Mouse (Mus musculus) erythroid progenitor cell, adult 5-6 weeks (primary cell): ENCODE data around the gene Krt8. TPM values are rescaled to one million over a fixed set of nuclear protein-coding genes. Genes with fewer than 3 reads are reported as not detected.

Source experiments
- ATAC-seq: replicated peaks from 2 replicates; pipeline ENCODE4 v1.8.0; 2016; ENCODE audit warnings: moderate number of reproducible peaks, mild to moderate bottlenecking, moderate TSS enrichment, inconsistent platforms; ENCODE audit not compliant: poor library complexity, low FRiP score, severe bottlenecking
- total RNA-seq, 2 experiments: library from RNA; stranded (forward) in 1 of 2; stranded (reverse) in 1 of 2; fragments of 150-400 nt in 1 of 2; fragments of 186-747, 209-891 nt in 1 of 2; gene quantifications; 2 replicates each; pipeline versions ENCODE4 v1.2.3 to v1.2.4; 2015 to 2017; ENCODE audit warnings: low replicate concordance in 2 of 2

Krt8 gene
- not detected in 2 replicates for total RNA-seq (2015; ENCODE audit: low replicate concordance)
- total RNA-seq (2017; ENCODE audit: low replicate concordance): not detected in 2 replicates

DNA sequence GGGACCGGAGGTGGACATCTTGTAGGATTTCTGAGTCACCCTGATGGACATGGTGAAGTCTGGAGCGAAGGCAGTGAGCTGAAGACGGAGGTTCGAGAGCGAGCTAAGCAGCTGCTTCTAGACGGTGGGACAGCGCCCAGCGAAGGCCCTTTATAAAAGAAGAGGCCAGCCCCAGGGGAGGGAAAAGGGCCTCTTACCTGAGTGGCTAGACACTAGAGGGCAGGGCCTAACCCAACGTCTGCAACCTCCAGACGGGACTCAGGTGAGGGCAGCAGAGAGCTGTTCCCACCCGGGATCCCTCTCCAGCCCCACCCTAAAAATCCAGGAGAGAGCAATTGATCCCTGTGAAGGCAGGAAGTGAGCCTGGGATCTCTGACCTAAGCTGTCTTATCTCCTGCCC is at the start of gene Krt8:
Krt8 (minus strand) TSS at position 294 of the 400 bp plus-strand sequence.
- ATAC-seq: no peak

DNA sequence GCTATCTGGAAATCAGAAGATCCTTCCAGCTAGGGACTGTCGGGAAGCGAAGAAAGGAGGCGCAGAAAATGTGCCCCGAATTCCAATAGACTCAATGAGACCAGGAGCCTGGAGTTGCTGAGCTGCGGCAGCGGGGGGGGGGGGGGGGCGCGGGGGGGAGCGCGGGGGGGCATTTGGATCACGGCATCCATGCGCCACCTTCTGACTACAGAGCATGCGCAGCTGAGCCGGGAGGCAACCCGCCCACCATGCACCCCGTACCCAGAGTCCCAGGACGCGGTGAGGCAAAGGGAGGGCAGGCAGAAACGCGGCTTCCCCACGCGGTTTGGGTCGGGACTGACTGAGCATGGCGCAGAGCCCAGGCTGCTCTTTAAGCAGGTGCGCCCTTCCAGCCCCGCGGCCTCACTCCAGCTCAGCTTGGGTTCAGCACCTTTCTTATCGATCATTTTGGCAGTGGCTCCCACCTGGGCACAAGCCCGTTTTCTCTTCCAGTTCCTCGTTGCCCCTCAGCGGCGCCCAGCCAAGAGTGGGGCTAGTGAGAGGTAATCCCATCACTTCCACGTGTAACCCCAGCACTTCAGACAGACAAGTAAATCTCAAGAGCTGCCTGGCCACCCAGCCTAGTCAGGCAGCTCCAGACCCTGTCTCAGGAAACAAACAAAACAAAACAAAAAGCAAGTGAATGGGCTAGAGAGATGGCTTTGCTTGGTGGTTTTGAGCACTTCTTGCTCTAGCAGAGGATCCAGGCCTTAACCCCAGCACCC is 47.8 kb upstream of the Krt8 start:
- ATAC-seq: no peak

DNA sequence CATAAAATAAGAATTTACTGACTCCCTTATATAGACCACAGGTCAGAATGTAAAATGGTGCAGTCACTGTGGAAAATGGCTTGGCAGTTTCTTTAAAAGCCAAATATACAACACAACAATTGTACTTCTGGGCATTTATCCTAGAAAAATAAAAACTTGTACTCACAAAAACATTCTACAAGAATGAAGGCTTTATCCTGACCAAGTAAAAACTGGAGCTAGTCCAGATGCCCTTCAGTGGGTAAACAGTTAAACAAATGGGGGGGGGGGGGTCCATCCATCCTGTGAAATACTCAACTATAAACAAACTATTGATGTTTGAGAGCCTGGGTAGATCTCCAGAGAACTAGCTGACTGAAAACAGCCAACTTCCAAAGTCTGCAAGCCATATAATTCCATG is 45.6 kb upstream of the Krt8 start:
- ATAC-seq: no peak

DNA sequence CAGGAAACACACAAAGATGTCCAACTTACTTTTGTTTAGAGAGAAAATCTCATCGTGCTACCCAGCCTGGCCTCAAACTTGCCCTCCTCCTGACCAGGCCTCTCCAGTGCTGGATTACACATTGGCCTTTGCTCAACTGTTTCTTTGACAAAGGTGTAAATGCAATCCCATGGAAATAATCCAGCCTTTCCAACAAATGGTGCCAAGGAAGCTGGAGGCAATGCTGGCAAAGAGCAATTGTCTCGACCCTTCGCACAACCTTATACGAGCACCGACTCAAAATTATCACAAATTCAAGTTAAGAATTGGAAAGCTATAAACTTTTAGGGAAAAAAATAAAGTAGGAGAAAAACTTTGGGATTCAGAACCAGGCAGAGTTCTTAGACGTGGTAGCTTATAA is 43.7 kb upstream of the Krt8 start:
- no peak for ATAC-seq

DNA sequence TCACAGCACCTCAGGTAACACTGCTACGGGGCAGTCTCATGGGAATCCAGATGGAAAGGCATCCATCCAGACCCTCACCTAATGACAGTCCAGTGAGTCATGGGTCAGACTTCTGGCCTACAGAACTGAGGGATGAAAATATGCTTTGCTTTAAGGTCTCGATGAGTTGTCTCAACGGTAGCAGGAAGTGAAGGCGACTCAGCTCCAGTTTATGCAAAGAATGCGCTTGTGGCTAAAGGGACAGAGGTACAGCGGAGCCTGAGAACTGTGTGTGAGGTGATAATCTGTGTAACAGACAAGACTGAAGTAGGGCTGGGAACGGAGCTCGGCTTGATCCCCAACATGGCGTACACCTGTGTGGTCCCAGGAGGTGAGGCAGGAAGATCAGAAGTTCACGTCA is 41.4 kb upstream of the Krt8 start:
- ATAC-seq: no peak

DNA sequence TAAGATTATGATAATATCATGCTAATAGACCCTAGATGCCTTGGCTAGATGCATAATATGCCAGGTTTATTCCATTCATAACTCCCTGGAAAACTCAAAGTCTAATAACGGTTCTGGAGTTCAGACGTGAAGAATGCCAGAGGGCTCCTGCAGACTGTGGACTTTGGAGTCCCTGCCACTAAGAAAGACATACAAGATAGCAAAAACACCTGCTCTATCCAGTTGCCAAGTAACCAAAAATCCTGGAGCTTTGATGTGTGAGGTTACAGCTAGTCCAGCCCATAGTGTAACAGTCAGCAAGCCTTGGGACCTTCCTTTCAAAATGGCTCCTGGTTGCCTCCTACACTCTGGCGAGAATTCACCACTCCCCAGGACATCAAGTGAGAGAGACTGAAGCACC is 40.5 kb upstream of the Krt8 start:
- ATAC-seq: no peak

DNA sequence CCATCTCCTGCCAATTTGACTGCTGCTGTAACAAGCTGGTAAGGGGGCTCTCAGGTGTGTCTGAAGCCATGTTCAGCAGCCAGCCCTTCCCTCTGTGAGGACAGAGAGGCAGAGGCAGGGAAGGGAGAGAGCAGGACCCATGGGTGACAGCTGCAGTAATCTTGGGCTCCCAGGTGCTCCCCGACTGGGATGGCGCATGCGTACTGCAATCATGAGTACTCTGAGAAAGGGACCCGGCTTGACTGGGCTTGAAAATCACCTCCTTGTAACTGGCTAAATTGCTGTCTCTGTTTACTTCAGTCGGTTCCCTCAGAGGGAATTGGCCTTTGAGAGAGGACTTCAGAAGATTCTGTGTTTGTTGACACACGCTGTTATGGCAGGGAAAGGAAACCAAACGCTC is 37.7 kb upstream of the Krt8 start:
- ATAC-seq: no peak

DNA sequence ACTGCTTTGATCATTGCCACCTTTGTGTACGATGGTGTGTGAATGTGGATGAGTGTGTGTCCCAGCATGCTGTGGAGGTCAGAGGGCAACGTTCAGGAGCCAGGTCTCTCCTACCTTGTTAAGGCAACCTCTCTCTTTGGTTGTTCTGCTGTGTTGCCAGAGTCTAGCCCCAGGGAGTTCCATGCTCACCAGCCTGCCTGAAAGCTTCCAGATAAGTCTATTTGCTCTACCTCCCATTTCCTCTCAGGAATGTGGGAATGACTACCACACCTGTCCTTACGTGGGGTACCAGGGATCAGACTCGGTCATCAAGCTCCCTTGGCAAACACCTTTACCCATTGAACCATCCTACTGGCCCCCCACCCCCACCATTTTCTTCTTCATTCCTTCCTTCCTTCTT is 36.0 kb upstream of the Krt8 start:
- no peak for ATAC-seq

DNA sequence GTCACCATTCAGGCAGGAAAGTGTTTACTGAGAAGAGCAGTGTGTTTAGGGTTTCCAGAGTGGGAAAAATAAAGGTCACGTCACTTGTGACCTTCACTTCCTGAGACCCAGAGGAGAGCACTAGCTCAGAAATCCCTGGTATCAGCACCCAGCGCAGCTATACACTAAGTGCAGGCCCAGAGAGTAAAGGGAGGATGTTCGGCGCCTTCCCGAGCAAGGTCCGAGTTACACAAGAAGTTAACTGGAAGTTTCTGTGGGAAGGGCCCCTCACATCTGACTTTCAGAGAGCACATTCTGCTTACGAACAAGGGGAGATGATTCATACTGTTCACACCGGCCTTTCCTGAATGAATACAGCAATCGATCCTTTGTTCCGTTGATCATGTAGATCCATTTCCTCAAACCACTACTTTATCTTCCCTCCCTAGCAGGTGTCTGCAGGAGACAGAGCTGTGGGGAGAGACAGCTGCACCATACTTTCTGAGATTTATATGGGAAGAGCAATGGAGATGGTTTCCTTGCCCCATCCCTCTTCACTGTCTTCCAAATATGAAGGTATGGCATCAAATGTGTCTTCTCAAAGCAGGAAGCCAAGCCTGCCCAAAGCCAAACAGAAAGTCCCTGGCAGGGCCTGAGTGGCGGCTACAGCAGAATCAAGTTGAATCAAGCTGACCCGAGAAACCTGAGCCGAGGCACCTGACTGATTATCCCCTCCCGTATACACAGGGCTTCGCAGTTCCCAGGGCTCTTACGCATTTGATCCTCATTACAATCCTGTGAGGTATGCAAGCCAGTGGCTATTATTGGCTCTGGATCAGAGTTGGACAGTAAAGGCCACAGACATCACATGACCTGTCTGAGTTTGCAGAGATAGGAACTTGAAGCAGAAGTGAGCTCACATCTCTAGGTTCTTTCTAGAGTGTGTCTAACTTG is 30.1 kb upstream of the Krt8 start:
- ATAC-seq: no peak

DNA sequence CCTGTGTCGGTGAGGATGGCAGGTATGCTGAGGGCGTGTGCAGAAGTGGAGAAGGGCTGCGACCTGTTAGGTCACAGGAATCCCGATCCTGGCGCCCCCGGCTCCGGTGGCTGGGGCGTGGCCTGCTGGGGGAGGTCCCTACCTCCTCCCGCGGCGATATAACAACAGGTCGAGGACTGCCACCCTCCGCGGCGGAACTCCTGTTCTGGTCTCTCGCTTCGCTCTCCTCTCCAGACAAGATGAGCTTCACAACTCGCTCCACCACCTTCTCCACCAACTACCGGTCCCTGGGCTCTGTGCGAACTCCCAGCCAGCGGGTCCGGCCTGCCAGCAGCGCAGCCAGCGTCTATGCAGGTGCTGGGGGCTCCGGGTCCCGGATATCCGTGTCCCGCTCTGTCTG is 23.8 kb upstream of the Krt8 start, which contains the start of gene Krt18:
Krt18 (plus strand) TSS at position 141 of the 400 bp plus-strand sequence.
- ATAC-seq: no peak

DNA sequence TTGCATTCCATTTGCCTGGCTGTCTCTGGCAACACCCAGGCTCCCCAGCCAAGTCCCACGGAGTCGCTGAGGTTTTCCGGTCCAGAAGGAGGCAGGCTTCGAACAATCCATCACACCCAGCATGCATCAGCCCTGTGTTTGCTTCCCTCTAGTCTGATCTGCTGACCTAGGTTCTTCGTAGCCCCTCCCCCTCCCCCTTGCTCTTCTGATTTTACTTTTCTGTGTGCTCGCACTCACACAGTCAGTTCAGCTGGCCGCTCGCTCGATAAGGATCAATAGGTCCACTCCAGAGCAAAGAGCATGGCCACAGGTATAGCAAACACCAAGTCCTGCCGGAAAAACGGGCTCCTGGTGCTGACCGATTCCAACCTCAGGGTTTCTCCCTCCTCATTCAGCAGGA is 22.1 kb upstream of the Krt8 start:
- no peak for ATAC-seq

DNA sequence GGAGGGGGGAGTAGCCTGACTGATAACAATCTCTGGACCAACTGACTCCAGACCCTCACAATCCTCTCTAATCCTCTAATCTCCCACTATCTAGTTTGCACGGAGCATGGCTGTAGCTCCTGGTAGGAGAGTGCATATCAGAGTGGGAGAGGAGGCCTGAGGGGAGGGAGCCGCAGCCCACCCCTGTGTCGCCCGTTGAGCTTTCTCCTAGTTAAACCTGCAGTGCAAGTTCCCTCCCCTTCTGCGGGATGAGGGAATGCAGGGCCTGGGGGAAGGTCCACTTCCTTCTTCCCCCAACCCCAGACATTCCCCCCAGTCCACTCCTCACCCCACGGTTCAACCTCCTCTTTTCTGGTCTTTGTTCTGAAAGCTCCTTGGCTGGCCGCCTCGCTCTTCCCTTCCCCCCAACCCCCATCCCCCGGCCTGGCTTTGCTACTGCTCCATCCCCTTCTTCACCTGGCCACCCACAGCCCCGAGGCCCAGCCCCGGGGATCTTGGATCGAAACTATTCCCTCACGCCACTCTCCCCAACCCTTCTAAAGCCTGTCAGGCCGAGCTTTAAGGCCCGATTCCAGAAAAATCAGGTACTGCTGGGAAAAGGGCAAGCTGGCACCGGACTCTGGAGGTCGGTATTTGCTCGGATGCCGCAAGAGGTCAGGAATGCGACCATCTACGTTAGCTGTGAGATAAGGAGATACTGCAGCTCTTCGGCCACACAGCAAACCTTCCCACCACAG is 21.0 kb upstream of the Krt8 start:
- no peak for ATAC-seq

DNA sequence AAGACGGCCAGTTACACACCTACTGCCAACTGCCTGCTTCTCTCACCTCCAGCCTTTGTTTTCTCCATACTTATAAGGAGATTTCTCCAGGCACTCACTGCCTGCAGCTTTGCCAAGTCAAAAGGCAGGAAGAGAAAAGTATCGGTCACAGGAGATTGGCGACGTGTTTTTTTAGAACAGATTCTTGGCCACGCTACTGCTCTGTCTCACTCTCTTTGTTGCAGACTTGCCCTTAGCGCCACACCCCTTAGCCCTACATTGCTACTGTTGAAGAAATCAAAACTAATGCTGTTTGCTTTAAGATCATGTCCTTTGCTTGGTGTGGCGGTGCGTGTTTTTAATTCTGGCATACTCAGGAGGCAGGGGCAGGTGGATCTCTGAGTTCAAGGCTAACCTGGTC is 19.6 kb upstream of the Krt8 start:
- no peak for ATAC-seq

DNA sequence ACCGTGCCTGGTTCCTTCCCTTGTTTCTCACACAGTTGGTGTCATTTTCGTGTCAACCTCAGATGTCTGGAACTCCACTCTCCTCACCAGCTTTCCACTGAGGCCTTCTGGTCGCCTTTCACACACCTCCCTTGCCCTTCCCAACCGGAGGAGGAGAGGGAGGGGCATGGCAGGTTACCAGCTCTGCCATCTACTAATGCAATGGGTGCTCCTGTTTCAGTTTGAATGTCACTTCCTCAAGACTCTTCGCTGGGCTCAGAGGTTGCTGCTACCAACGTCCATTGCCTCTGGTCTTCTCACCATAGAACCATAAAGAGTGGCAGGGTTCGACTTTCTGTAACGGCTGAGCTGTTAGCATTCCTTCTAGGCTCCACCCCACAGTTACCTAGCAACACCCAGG is 18.2 kb upstream of the Krt8 start:
- ATAC-seq: no peak

DNA sequence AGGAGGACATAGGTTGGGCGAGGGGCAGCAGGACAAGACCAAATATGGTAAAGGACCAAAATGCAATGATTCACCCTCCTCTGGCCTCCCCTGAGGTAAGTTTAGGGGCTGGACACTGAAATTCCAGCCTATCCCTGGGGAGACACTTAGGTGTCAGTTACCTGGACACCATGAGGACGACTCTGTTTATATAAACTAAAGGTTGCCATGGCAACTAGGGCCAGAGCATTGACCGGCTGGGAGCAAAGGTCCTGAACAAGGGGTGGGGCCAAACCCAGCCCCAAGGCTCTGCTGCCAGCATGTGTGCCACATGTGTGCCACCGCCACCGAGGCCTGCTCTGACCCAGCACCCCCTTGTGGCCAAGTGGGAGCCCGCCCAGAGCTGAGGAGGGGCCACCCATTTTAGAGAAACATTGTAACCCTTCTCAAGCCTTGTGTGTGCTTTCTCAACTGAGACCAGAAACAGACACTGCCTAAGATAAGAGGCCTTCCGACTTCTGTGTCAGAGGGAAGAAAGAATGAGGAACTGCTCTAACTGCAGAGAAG is 13.7 kb upstream of the Krt8 start:
- ATAC-seq: no peak

DNA sequence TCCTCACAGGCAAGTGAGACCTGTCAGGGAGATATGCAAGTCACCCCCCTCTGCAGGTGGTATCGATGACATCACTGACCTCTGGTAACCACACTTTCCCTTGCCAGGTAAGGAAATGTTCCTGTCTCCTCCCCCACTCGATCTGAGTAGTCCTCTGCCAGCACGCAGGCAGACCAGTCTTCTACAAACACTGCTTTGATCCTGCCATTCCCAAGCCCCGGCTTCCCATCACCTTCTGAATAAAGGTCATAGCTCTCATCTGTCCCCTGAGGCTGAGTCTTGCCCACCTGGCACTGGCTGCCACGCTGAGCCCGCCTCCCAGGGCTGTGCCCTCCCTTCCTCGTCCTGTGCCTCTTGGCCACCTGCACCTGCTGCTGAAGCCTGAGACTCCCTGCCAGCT is 12.5 kb upstream of the Krt8 start:
- no peak for ATAC-seq

DNA sequence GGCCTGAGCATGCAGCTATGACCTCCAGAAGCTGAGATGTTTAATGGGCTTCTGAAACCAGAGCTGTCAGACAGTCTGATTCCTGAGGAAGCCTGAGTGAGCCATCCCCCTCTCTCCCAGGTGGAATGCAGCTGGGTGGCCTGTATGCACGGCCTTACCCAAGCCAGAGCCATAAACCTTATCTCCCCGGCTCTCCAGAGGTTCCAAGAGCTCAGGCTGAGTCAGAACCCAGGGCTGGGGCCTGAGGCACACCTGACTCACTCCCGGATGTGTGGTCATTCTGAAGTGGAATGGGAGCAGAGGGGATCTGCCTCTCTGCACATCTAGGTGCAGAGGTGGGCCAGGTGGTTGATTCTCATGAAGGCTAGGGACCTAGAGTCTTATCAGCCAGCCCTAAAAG is 11.8 kb upstream of the Krt8 start:
- ATAC-seq: no peak

DNA sequence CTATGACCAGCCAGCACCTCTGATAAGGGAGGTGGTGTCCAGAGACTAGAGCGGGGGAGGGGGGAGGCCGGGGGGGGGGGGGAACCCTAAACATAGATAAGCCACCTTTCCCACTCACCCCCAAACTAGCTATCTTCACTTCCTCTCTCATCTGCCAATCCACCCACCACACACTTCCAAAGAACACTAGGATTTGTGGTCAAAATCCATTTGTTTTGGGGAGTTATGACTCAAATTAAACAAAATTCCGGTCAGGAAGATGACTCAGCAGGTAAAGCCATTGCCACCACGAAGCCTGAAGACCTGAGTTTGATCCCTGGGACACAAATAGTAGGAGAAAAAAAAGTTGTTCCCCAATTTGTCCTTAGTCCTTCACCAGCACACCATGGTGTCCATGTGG is 10.6 kb upstream of the Krt8 start:
- ATAC-seq: no peak

DNA sequence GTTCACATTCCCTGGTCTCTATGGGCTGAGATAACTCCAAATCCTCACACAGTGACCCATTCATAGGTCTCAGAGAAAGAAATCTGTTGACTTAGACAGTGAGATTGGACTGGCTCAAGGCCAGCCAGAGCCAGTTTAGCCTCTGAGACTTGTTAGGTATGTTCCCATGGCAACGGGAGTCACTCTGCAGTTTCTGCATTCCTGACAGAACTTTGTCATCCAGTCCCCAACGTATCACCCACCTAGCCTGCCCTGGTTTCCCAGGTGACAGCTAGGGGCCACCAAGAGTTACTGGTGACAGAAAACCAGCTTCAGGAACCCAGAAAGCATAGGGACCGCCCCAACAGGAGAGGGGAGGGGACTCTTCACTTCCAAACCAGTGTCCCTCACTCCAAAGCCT is 9.4 kb upstream of the Krt8 start:
- no peak for ATAC-seq

DNA sequence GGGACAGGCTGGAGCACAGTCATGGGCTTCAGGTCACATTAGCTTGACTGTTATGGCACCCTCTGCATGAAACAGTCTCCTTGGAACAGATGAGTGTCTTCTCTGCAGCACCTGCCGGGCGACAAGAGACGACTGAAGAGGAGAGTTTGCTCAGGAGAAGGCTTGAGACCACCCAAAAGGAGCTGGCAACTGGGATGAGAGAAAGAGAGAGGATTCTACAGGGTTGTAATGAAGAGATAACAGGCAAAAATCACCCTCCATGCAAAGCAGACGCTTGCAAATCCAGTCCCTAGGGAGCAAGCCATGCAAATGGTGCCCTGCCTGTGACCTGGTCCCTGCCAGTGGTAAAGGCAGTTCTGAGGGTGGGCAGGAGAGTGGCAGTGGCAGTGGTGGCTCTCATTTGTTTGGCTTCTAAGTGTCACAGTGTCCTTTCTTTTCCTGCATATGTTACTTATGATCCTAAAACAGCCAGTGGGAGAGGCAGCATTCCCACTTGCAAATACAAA is 8.0 kb upstream of the Krt8 start:
- no peak for ATAC-seq
